Mouse (Mus musculus) forebrain, embryonic 11.5 days (tissue): ENCODE measurements around the gene Zbtb18. TPM values are rescaled to one million over a fixed set of nuclear protein-coding genes. Genes with fewer than 3 reads are reported as not detected.

Experiments
- ATAC-seq: fragments of 200-750 bp; cut with Nextera tagmentation; replicated peaks from 2 replicates; pipeline ENCODE4 v1.8.0; 2017; ENCODE audit warnings: moderate TSS enrichment; ENCODE audit not compliant: low FRiP score
- DNase-seq: peaks from one replicate; pipeline ENCODE4 v3.0.0-alpha.2; 2017; ENCODE audit warnings: low spot score
- H3K27ac ChIP-seq: fragments of 300-500 bp; sonication (generic); 2 replicates; pipeline ENCODE4 v1.5.1; 2014; ENCODE audit warnings: low read depth, low read length
- H3K27me3 ChIP-seq: fragments of 300-500 bp; sonication (generic); 2 replicates; pipeline ENCODE4 v1.6.1; 2014; ENCODE audit warnings: mild to moderate bottlenecking, low read length, mixed read lengths; ENCODE audit not compliant: control insufficient read depth, insufficient read depth
- H3K36me3 ChIP-seq: fragments of 300-500 bp; sonication (generic); 2 replicates; pipeline ENCODE4 v1.6.1; 2014; ENCODE audit warnings: mild to moderate bottlenecking, low read length, moderate library complexity, mixed read lengths; ENCODE audit not compliant: control insufficient read depth, insufficient read depth
- H3K4me1 ChIP-seq: fragments of 300-500 bp; sonication (generic); replicated peaks from 2 replicates; pipeline ENCODE4 v1.6.1; 2014; ENCODE audit warnings: low read length, mixed read lengths; ENCODE audit not compliant: control insufficient read depth, insufficient read depth
- H3K4me2 ChIP-seq: fragments of 300-500 bp; sonication (generic); 2 replicates; pipeline ENCODE4 v1.6.1; 2014; ENCODE audit warnings: low read depth, mild to moderate bottlenecking, low read length, moderate library complexity, mixed read lengths; ENCODE audit not compliant: severe bottlenecking
- H3K4me3 ChIP-seq: fragments of 300-500 bp; sonication (generic); 2 replicates; pipeline ENCODE4 v1.5.1; 2014; ENCODE audit warnings: low read depth, low read length
- H3K9ac ChIP-seq: fragments of 300-500 bp; sonication (generic); 2 replicates; pipeline ENCODE4 v1.6.1; 2014; ENCODE audit warnings: low read length
- H3K9me3 ChIP-seq: fragments of 300-500 bp; sonication (generic); 2 replicates; pipeline ENCODE4 v1.6.1; 2016; ENCODE audit warnings: low read length, mixed read lengths; ENCODE audit not compliant: control insufficient read depth
- WGBS: fragments of 180-500 bp; shearing (Covaris S2); extraction: QIAGEN DNeasy Blood & Tissue Kit; methylation state at CpG from one replicate; pipeline ENCODE4 v1.1.7; 2014; 5-methylcytosine and 5-hydroxymethylcytosine counted together
- polyA plus RNA-seq: library from polyadenylated mRNA; unstranded; fragments of >200 nt; fragmentation: Nextera tagmentation; extraction: Ambion mirVana; gene quantifications from 2 replicates; pipeline ENCODE4 v1.2.1, GENCODE M21; 2014

Gene Zbtb18
- polyA plus RNA-seq, 1 experiment from 2014 or later: 6.6 TPM

GRCm38 (mm10) chr1:177458456-177459389 lies 16.6 kb downstream of the Zbtb18 start:
- H3K9me3 ChIP-seq: no peaks in the 10 kb centered on the region
- H3K4me1 ChIP-seq: peaks cover 17% of the 10 kb centered on the region
- no peaks in the 10 kb centered on the region for H3K27me3 ChIP-seq
- no peaks in the 10 kb centered on the region for H3K36me3 ChIP-seq
- peak overlapping the region; percentile 42; the same call in 1 of the 2 replicates for H3K4me2 ChIP-seq
- peak; percentile 76 for ATAC-seq
- no peak overlapping the region for H3K4me3 ChIP-seq
- H3K9ac ChIP-seq: no peak overlapping the region
- 23% methylated on average over 18 of the region's 18 CpGs for WGBS
- DNase-seq: peak; percentile 67
- peak overlapping the region; percentile 41; the same call in 1 of the 2 replicates for H3K27ac ChIP-seq

GRCm38 (mm10) chr1:177459536-177459935 lies 17.4 kb downstream of the Zbtb18 start:
- H3K36me3 ChIP-seq: no peaks in the 10 kb centered on the region
- H3K9ac ChIP-seq: no peak overlapping the region
- H3K27me3 ChIP-seq: no peaks in the 10 kb centered on the region
- ATAC-seq: no peak
- H3K27ac ChIP-seq: no peak overlapping the region
- no peak overlapping the region for H3K4me3 ChIP-seq
- H3K9me3 ChIP-seq: no peaks in the 10 kb centered on the region
- 53% methylated on average over 2 of the region's 2 CpGs for WGBS
- H3K4me2 ChIP-seq: no peak overlapping the region
- no peak for DNase-seq
- peaks cover 15% of the 10 kb centered on the region for H3K4me1 ChIP-seq

GRCm38 (mm10) chr1:177467150-177467549 lies 25.0 kb downstream of the Zbtb18 start:
- no peak for ATAC-seq
- H3K4me1 ChIP-seq: no peaks in the 10 kb centered on the region
- H3K27me3 ChIP-seq: no peaks in the 10 kb centered on the region
- WGBS: 77% methylated on average over 8 of the region's 8 CpGs
- H3K4me2 ChIP-seq: no peak overlapping the region
- DNase-seq: no peak
- no peaks in the 10 kb centered on the region for H3K9me3 ChIP-seq
- H3K36me3 ChIP-seq: no peaks in the 10 kb centered on the region
- H3K27ac ChIP-seq: no peak overlapping the region
- H3K9ac ChIP-seq: no peak overlapping the region
- H3K4me3 ChIP-seq: no peak overlapping the region

GRCm38 (mm10) chr1:177468436-177468835 lies 26.3 kb downstream of the Zbtb18 start:
- no peak overlapping the region for H3K9ac ChIP-seq
- ATAC-seq (no peak), DNase-seq (no peak)
- H3K4me1 ChIP-seq: no peaks in the 10 kb centered on the region
- H3K27ac ChIP-seq: no peak overlapping the region
- no peak overlapping the region for H3K4me2 ChIP-seq
- no peaks in the 10 kb centered on the region for H3K36me3 ChIP-seq
- H3K9me3 ChIP-seq: no peaks in the 10 kb centered on the region
- WGBS: 89% methylated on average over 5 of the region's 5 CpGs
- H3K4me3 ChIP-seq: no peak overlapping the region
- no peaks in the 10 kb centered on the region for H3K27me3 ChIP-seq

- Histone ChIP-seq H3K36me3 (no peaks in the 10 kb centered on the region), H3K4me2 (no peak overlapping the region), H3K9ac (no peak overlapping the region), H3K27ac (no peak overlapping the region), H3K4me1 (no peaks in the 10 kb centered on the region), H3K4me3 (no peak overlapping the region), H3K9me3 (no peaks in the 10 kb centered on the region), H3K27me3 (no peaks in the 10 kb centered on the region)
- ATAC-seq (no peak), DNase-seq (no peak)
- 81% methylated on average over 4 of the region's 4 CpGs for WGBS
Observed at GRCm38 (mm10) chr1:177470091-177470490, 27.9 kb downstream of the Zbtb18 start.

GRCm38 (mm10) chr1:177470951-177471350 lies 28.8 kb downstream of the Zbtb18 start:
- DNase-seq (no peak), ATAC-seq (no peak)
- no peaks in the 10 kb centered on the region for H3K36me3 ChIP-seq
- no peaks in the 10 kb centered on the region for H3K27me3 ChIP-seq
- no peaks in the 10 kb centered on the region for H3K4me1 ChIP-seq
- no peak overlapping the region for H3K4me3 ChIP-seq
- H3K9ac ChIP-seq: no peak overlapping the region
- no peak overlapping the region for H3K27ac ChIP-seq
- no peaks in the 10 kb centered on the region for H3K9me3 ChIP-seq
- WGBS: 61% methylated on average over 2 of the region's 2 CpGs
- no peak overlapping the region for H3K4me2 ChIP-seq

- Histone ChIP-seq H3K4me2 (no peak overlapping the region), H3K9me3 (no peaks in the 10 kb centered on the region), H3K27ac (no peak overlapping the region), H3K4me1 (no peaks in the 10 kb centered on the region), H3K27me3 (no peaks in the 10 kb centered on the region), H3K4me3 (no peak overlapping the region), H3K36me3 (no peaks in the 10 kb centered on the region), H3K9ac (no peak overlapping the region)
- WGBS: 89% methylated on average over 13 of the region's 13 CpGs
- DNase-seq: no peak
- ATAC-seq: no peak
Observed at GRCm38 (mm10) chr1:177475542-177476197, 33.5 kb downstream of the Zbtb18 start.

GRCm38 (mm10) chr1:177478578-177478977 lies 36.4 kb downstream of the Zbtb18 start:
- H3K4me2 ChIP-seq: no peak overlapping the region
- no peaks in the 10 kb centered on the region for H3K4me1 ChIP-seq
- H3K9ac ChIP-seq: no peak overlapping the region
- DNase-seq (no peak), ATAC-seq (no peak)
- no peaks in the 10 kb centered on the region for H3K36me3 ChIP-seq
- WGBS: 88% methylated on average over 2 of the region's 2 CpGs
- no peak overlapping the region for H3K27ac ChIP-seq
- no peaks in the 10 kb centered on the region for H3K27me3 ChIP-seq
- H3K4me3 ChIP-seq: no peak overlapping the region
- H3K9me3 ChIP-seq: no peaks in the 10 kb centered on the region
